Mouse (Mus musculus): ENCODE measurements at regions not wholly inside any gene's neighbourhood (a gene's known extent, or its start where the extent isn't known, plus 50 kb on each side); places are given as distances from the start of the nearest gene placed in this dataset.
A peak's percentile ranks its signal among the peaks of the same experiment; 100 is the strongest.

DNA sequence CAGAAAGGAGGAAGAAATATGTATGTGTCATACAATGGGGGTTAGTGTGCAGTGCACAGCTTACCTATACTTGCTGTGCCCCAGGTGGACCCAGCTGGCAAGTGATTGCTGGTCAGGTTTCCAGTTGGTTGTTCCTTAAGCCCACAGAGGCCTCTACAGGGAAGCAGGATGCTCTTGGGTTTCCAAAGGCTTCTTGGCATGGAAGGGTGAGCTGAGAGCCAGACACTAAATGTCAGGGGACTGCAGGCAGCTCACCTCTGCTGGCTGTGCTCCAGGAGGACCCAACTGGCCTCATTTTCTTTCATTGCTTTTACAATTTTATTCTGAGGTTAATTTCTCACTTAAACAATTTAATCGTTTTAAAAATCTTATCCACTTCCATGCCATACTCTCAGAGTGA, 108.1 kb downstream of the Gm10184 start:
- no peak for DNase-seq (ENCODE audit: low spot score in 2 of 2)
- intact Hi-C loops (cut with DNase I), result no loop called here

DNA sequence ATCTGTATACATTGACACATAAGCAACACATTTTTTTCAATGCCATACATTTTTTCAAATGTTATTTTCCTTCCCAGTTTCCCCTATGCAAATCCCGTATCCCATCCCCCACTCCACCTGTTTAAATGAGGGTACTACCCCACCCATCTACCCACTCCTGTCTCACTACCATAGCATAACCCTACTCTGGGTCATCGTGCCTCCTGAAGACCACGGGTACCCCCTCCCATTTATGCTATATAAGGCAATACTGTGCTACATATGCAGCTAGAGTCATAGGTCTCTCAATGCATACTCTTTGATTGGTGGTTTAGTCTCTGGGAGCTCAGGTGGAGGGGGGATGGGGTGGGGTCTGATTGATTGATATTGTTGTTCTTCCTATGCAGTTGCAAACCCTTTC, 132.7 kb downstream of the Gm10184 start:
- DNase-seq (ENCODE audit: low spot score in 2 of 2), result no peak
- intact Hi-C loops (cut with DNase I), result no loop called here

DNA sequence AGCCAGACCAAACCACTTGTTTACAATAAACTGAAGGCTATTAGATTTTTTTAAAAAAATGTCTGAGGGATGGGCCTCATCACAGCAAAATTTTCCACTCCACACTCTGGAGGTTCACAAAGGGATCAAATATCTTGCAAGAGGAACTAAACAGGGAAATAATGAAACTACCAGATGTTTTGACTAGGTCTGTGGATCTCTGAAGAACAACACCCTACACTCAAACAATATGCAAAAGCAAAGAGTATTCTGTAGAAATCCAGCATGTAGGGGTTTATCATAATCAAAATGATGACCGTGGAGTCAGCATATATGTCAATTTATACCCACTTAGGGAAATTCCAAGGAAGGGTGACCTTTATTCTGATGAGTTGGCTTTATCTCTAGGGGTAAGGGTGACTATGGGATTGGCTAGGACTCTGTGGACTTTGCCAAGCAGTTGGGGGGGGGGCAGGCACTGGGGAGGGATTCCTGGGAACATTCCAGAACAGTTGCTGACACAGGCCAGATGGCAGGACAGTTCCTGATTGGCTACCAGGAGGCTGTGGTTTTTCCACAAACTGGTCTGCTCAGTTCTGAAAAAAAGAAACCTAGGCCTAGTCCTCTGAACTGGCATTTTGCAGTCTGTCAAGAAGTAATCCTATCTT, 143.9 kb downstream of the Gm10184 start:
- intact Hi-C loops (cut with DNase I), result no loop called here
- DNase-seq (ENCODE audit: low spot score in 2 of 2), result no peak

DNA sequence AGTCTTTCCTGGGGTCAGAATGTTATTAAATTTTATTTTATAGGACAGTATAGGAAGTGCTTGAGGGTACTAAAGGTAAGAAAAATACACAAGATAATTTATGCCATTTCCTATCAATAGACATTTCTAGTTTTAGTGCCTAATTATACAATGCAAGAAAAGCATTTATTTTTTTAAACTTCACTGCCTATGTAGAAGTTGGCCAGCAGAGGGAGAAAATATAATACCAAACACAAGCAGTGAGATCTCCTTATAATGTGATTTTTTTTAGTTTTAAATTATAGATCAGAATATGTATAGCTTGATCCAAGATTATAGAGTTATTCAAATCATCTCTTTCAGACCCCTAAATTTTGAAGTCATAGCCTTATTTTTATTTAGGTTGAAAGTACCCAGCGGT, 172.8 kb downstream of the Gm10184 start:
- intact Hi-C loops (cut with DNase I), result no loop called here
- DNase-seq (ENCODE audit: low spot score in 2 of 2), result no peak

DNA sequence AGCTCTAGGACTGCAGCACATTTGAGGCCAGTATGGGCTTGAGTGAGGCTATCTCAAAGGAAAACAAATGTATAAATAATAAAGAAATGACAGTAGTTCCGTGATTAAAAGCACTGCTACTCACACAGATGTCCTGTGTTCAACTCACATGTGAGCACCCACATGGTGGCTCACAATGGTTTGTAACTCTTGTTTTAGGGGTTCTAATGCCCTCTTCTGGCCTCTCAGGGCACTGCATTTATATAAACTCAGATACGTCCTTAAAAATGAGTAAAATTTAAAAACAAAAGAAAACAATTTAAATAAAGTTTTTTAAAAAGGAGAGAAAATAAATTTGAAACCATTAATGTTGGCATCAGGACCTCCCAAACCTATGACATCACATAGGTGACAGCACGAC, 184.7 kb downstream of the Gm10184 start:
- no peak for DNase-seq (ENCODE audit: low spot score in 2 of 2)

DNA sequence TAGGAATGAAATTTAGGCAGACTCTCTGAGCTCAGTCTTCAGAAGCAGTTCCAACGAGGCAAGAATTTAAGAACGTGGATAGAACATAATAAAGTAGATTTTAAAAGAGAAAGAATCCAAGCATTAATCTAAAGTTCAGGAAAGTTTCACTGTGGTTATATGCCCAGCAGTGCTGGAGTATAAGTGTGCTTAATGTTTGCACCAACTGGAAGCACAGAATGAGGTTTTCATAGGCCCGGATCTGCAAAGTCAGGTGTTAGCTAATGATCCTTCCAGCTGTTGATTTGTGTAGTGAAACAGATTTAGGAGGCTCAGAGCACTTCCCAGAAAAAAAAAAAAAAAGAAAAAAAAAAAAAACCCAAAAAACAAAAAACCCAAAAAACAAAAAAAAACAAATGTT, 228.5 kb downstream of the Gm10184 start:
- DNase-seq (ENCODE audit: low spot score in 2 of 2), result no peak
- intact Hi-C loops (cut with DNase I), result no loop called here

More for the DNA sequence above, 184.7 kb downstream of the Gm10184 start:
- intact Hi-C loops (cut with DNase I), result no loop called here

DNA sequence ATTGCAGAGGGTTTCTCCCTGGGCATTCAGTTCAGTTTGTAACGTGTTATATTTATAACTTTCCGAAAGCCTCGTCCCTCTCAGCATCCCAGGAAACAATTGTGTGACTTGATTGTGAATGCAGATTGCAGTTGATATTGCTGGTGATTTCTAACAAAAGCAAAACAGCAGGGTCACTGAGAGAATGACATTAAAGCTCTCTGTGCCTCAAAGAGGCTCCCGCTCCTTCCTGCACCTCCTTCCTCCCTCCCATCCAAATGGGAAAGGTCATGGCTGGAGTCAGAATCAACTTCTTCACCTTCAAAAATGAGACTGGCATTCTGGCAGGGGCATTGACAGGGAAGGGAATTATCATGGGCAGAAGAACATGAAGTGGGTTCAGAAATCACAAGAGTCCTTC, 251.9 kb downstream of the Gm10184 start:
- DNase-seq (ENCODE audit: low spot score in 2 of 2), result no peak
- intact Hi-C loops (cut with DNase I), result loop anchor here (5.0 to 10.0 kb wide), 4 partner anchors 301 to 926 kb away; no protein-coding TSS in a partner anchor

DNA sequence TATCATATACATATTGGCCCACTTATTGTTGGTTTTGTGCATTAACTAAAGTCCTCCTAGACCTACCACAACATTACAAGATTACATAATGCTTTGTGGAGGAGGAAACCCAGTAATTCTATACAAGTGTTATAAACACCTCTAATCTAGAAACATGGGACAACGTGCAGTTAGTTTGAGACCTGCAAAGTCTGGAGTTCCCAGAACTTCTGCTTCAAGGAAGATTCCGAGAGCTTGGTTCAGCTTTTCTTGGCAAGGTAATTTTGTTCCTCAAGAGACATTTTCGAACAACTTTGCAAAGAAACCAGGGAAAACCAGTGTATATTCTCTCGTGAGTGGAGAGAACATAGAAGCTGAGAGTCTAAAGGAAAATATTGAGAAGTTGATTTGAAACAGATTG, 254.0 kb downstream of the Gm10184 start:
- no peak for DNase-seq (ENCODE audit: low spot score in 2 of 2)
- intact Hi-C loops (cut with DNase I), result loop anchor here (5.0 to 10.0 kb wide), 4 partner anchors 299 to 929 kb away; no protein-coding TSS in a partner anchor

DNA sequence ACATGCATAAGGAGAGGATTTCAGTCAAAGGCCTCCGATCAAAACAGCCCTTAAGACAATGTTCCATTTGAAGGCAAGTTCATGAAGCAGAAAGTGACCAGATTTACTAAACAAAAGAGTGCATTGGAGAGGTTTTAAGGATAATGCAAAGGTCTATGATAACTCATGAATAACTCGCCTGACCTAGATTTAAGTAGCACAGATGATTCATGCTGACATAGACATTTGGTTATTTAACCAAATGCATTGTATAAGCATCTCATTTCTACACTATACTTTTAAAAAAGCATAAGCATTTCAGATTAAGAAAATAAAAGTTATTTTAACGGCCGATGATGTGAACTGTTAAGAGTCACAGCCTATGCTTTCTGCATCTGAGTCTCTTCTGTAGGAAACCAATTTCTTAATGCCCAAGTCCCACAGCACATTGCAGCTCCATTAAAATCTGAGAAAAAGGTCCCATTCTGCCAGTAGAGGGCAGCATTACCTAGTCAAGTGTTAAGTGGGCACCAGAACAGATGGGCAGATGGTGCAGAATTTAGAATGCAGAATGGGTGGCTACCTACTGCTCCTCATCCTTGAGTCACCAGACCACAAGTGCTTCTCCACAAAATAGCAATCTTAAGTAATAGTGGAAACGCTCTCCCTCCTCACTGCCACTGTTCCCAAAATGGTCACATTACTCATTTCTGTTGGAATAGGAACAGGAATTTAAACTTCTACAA, 256.0 kb downstream of the Gm10184 start:
- intact Hi-C loops (cut with DNase I), result loop anchor here (2.0 to 10.0 kb wide), 4 partner anchors 431 to 931 kb away; no protein-coding TSS in a partner anchor
- peak; percentile 71 to 75 for DNase-seq (ENCODE audit: low spot score in 2 of 2)

DNA sequence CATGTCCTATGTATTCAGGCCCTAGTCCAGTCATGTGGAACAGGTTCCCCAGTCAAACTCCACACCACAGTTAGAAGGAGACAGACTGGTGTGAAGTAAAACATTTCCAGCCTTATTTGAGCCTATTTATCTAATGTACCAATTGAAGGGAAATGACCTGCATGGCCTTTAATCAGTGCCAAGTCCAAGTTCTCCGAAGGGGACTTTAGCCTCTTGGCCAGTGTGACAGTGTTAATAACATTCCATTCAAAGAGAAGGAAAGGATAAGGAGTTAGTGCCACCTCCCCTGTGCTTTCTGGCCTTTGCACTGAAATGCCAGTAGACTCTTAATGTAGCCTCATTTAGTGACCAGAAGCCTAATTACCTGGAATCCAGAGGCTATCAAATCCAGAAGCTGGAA, 264.2 kb downstream of the Gm10184 start:
- intact Hi-C loops (cut with DNase I), result no loop called here
- DNase-seq (ENCODE audit: low spot score in 2 of 2), result no peak

Data from left cerebral cortex, postnatal 36 days (tissue).